Comparison of ENCODE assay signal across 29 mouse cellular contexts in the genomic region with DNA sequence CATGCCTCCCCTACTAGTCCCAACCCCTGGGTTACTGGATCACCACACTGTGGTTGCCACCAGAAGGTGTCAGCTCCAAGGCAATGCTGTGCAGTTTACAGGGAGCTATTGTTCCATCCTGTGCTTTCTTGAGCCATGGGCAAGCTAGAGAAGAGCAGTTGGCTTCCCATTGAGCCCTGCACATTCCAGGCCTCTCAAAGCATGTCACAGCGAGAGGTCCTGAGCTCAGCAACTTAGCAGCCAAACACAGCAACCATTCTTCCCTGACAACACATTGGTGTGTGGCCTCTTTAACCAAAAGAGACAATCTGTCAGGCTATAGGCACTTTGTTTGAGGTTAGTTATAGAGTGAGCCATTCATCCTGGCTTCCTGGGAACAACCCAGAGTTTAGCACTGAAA. TPM values are rescaled to one million over a fixed set of nuclear protein-coding genes. Genes with fewer than 3 reads are reported as not detected.
DNase-seq lines count a peak whose midpoint lies in the region; ATAC-seq lines count a peak whose summit lies in the region.
"Had no signal": no experiment of that assay in that cellular context is flagged by ENCODE, and none has a peak within 500 bp of the region (broad histone marks: within the 10 kb centered on the region; RNA-seq: fewer than 3 reads in every experiment).

No protein-coding gene starts in this region.

- H3K27me3 ChIP-seq in liver, embryonic 12.5 days (replicated peaks), result no peaks in the 10 kb centered on the region
- H3K27me3 ChIP-seq: midbrain, embryonic 13.5 days; Patski had no signal

- H3K27ac ChIP-seq in liver, embryonic 12.5 days, result no peak overlapping the region
- H3K27ac ChIP-seq: hindbrain, embryonic 10.5 days; liver, embryonic 15.5 days; midbrain, embryonic 13.5 days; stomach, postnatal 0 days had no signal

- H3K4me3 ChIP-seq in liver, embryonic 12.5 days, result no peak overlapping the region
- H3K4me3 ChIP-seq: erythroblast, embryonic 14.5 days; hindbrain, embryonic 10.5 days; liver, embryonic 15.5 days; midbrain, embryonic 13.5 days had no signal

- no peaks in the 10 kb centered on the region for H3K9me3 ChIP-seq in liver, embryonic 12.5 days (replicated peaks)
- H3K9me3 ChIP-seq: G1E; hindbrain, embryonic 10.5 days; liver, embryonic 15.5 days; midbrain, embryonic 13.5 days had no signal

- peak; percentile 38 for DNase-seq in embryo, embryonic 10 days (ENCODE audit: low spot score)
- DNase-seq in embryo, embryonic 9.5 days (ENCODE audit: extremely low spot score), result no peak
- DNase-seq in retina, postnatal 1 day, result peak; percentile 72
- DNase-seq in retina, embryonic 14.5 days (ENCODE audit: low spot score), result no peak
- DNase-seq in cerebellum, adult 9-10 months, result peak; percentile 22
- DNase-seq in embryo, embryonic 11 days, result peak; percentile 11
- no peak for DNase-seq in thymus, postnatal 4 days
- DNase-seq: adrenal gland, postnatal 36 days; forebrain, postnatal 0 days; heart, postnatal 14 days; kidney, adult 9 months; kidney, postnatal 10 days; layer of hippocampus, postnatal 36 days; liver; lung, embryonic 14.5 days; lung, postnatal 36 days; right cerebral cortex, postnatal 4 days; thymus, adult 18-20 months; thymus, postnatal 25 days had no signal

- ATAC-seq in liver, embryonic 12.5 days, result no peak
- ATAC-seq: forebrain, postnatal 0 days; intestine, postnatal 0 days; midbrain, embryonic 13.5 days; Patski had no signal

- H3K4me2 ChIP-seq in liver, embryonic 12.5 days, result no peak overlapping the region
- H3K4me2 ChIP-seq: liver, embryonic 15.5 days; lung, embryonic 14.5 days; midbrain, embryonic 13.5 days had no signal

- peaks cover 23% of the 10 kb centered on the region for H3K4me1 ChIP-seq in liver, embryonic 12.5 days
- H3K4me1 ChIP-seq: midbrain, embryonic 13.5 days had no signal

- H3K36me3 ChIP-seq in liver, embryonic 12.5 days, result no peaks in the 10 kb centered on the region
- H3K36me3 ChIP-seq: G1E; hindbrain, embryonic 10.5 days; liver, embryonic 15.5 days; midbrain, embryonic 13.5 days had no signal

- no peak overlapping the region for H3K9ac ChIP-seq in liver, embryonic 12.5 days
- H3K9ac ChIP-seq: forebrain, postnatal 0 days; liver, embryonic 15.5 days; lung, embryonic 14.5 days; midbrain, embryonic 13.5 days had no signal

- 83% methylated on average over 1 of the region's 1 CpGs for WGBS in liver, embryonic 12.5 days (ENCODE audit: insufficient replicate concordance)

RNA-seq across cellular contexts. Expression of gene Casq2, which starts 39.3 kb away (rescaled TPM):
- 0.60 and 0.98 TPM in 2 replicates for polyA plus RNA-seq in liver, embryonic 12.5 days (2016; fragmentation: Nextera tagmentation; extraction: Ambion mirVana)
- polyA plus RNA-seq: erythroblast, embryonic 14.5 days; forebrain, embryonic 11.5 days; G1E had no signal

Comparison
In these comparisons a context has a peak if more than half of its experiments do, and no peak if none do; other contexts are left out.
1. DNase-seq: peak in embryo, embryonic 10 days (single experiment), retina, postnatal 1 day (single experiment), cerebellum, adult 9-10 months (single experiment) and embryo, embryonic 11 days (single experiment); none in embryo, embryonic 9.5 days (single experiment), retina, embryonic 14.5 days (single experiment) and thymus, postnatal 4 days (single experiment).